Mouse (Mus musculus): ENCODE results near the gene H2-D1.
"Not testable (repeated sequence)": the region's sequence is repeated elsewhere in the genome, so short reads cannot be mapped to it uniquely, and the experiment has no call there.

Gene H2-D1

GRCm38 (mm10) chr17:35304478-35304877 lies 41.9 kb downstream of the H2-D1 start:
- DNase-seq = no peak

GRCm38 (mm10) chr17:35304921-35305320 lies 42.4 kb downstream of the H2-D1 start:
- not testable (repeated sequence) for DNase-seq

All from kidney, adult 18-20 months (tissue).